Mouse (Mus musculus) kidney, postnatal 0 days (tissue): ENCODE measurements at regions not wholly inside any gene's neighbourhood (a gene's known extent, or its start where the extent isn't known, plus 50 kb on each side); places are given as distances from the start of the nearest gene placed in this dataset.

Experiments
- ATAC-seq: fragments of 200-750 bp; cut with Nextera tagmentation; replicated peaks from 2 replicates; pipeline ENCODE4 v1.8.0; 2017; ENCODE audit warnings: low read depth, moderate number of reproducible peaks, moderate TSS enrichment, moderate library complexity; ENCODE audit not compliant: low FRiP score
- DNase-seq: peaks from one replicate; pipeline ENCODE4 v3.0.0-alpha.2; 2016; ENCODE audit warnings: low spot score
- H3K27ac ChIP-seq: fragments of 300-500 bp; sonication (generic); 2 replicates; pipeline ENCODE4 v1.5.1; 2014; ENCODE audit warnings: mild to moderate bottlenecking
- H3K27me3 ChIP-seq: fragments of 300-500 bp; sonication (generic); 2 replicates; pipeline ENCODE4 v1.6.1; 2014; ENCODE audit warnings: low read length, mixed read lengths; ENCODE audit not compliant: insufficient read depth
- H3K36me3 ChIP-seq: fragments of 300-500 bp; sonication (generic); 2 replicates; pipeline ENCODE4 v1.6.1; 2014; ENCODE audit warnings: low read length, mixed read lengths; ENCODE audit not compliant: insufficient read depth
- H3K4me1 ChIP-seq: fragments of 300-500 bp; sonication (generic); replicated peaks from 2 replicates; pipeline ENCODE4 v1.6.1; 2014; ENCODE audit warnings: antibody characterized with exemption, low read length, mixed read lengths; ENCODE audit not compliant: insufficient read depth
- H3K4me2 ChIP-seq: fragments of 300-500 bp; sonication (generic); 2 replicates; pipeline ENCODE4 v1.6.1; 2014; ENCODE audit warnings: mild to moderate bottlenecking, low read length, moderate library complexity, mixed read lengths
- H3K4me3 ChIP-seq: fragments of 300-500 bp; sonication (generic); replicated peaks from 2 replicates; pipeline ENCODE4 v1.5.1; 2014; ENCODE audit warnings: low read depth, low read length
- H3K9ac ChIP-seq: fragments of 300-500 bp; sonication (generic); 2 replicates; pipeline ENCODE4 v1.6.1; 2014; ENCODE audit warnings: low read depth, low read length
- H3K9me3 ChIP-seq: fragments of 300-500 bp; sonication (generic); replicated peaks from 2 replicates; pipeline ENCODE4 v1.6.1; 2016; ENCODE audit warnings: low read length, inconsistent platforms, mixed read lengths
- CTCF ChIP-seq: IDR thresholded peaks from 2 replicates; pipeline ENCODE4 v1.5.1; 2016; ENCODE audit warnings: antibody characterized with exemption, low read depth, mild to moderate bottlenecking, moderate library complexity
- WGBS: fragments of 180-500 bp; shearing (Covaris S2); extraction: QIAGEN DNeasy Blood & Tissue Kit; methylation state at CpG from one replicate; pipeline ENCODE4 v1.1.7; 2014; 5-methylcytosine and 5-hydroxymethylcytosine counted together

DNA sequence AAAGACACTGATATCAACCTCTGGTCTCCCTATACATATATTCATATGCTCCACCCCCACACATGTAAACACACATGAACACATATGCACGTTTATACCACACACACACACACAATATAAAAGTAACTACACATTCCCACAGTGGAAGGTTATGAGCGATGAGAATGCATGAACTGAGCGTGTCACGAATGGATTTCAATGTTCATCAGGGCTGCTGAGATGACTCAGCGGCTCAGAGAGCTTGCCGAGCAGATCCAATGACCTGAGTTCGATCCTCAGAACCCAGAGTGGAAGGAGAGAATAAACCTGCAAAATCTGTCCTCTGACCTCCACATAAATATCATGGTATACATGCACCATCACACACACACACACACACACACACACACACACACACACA, 77.3 kb downstream of the Vegfa start:
- Histone ChIP-seq H3K4me3 (no peak overlapping the region), H3K9me3 (no peaks in the 10 kb centered on the region), H3K9ac (no peak overlapping the region), H3K27ac (no peak overlapping the region), H3K27me3 (no peaks in the 10 kb centered on the region), H3K4me2 (no peak overlapping the region), H3K36me3 (no peaks in the 10 kb centered on the region), H3K4me1 (peaks cover 6% of the 10 kb centered on the region)
- ATAC-seq: no peak
- no peak for DNase-seq
- 85% methylated on average over 7 of the region's 7 CpGs for WGBS
- TF ChIP-seq CTCF: no peak

DNA sequence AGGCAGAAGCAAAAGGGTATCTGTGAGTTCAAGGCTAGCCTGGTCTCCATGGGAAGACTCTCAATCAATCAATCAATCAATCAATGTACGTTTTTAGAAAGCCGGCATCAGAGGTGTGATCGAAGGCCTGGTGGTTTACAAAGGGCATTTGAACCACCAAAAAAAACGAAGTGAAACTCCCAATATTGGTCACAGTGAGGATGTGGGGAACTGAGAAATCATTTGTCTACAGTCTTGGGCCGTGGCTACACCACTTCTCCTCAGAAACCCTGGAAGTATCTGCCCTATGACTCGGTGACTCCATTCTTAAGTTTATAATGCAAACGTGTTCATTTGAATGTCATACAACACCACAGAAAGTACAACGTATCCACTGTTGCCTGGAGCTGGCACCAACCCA, 78.6 kb downstream of the Vegfa start:
- ATAC-seq (no peak), DNase-seq (no peak)
- Histone ChIP-seq H3K27ac (no peak overlapping the region), H3K36me3 (no peaks in the 10 kb centered on the region), H3K4me3 (no peak overlapping the region), H3K27me3 (no peaks in the 10 kb centered on the region), H3K9me3 (no peaks in the 10 kb centered on the region), H3K9ac (no peak overlapping the region), H3K4me2 (no peak overlapping the region), H3K4me1 (peaks cover 6% of the 10 kb centered on the region)
- TF ChIP-seq CTCF: no peak
- 82% methylated on average over 8 of the region's 8 CpGs for WGBS

DNA sequence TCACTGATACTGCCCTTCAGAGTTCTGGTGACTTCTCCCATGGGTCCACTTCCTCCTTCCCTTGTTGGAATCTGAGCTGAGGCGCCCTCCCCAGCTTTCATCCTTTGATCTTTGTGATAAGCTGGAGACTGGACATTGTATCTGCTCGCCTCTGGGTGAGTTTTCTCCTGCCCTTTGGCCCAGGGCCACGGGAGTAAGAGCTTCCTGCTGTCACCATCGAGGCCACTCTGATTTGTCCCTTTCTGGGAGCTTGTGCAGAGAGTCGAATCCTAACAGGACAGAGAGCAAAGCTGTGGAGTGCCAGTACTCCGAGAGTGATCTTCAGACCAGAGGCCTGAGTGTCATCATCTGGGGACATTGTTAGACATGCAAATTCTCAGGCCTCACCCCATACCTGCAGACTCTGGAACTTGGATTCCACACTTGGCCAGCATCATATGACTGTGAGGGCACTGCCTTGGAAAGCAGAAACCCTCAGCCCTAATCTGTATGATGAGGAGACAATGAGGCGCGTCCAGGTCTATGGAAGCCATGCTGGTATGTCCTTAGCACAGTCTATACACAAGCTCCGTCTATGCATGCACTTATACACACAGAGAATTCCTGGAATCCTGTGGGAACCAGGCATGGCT, 81.5 kb downstream of the Vegfa start:
- no peak overlapping the region for H3K4me3 ChIP-seq
- peaks cover 6% of the 10 kb centered on the region for H3K4me1 ChIP-seq
- 35% methylated on average over 9 of the region's 9 CpGs for WGBS
- H3K4me2 ChIP-seq: no peak overlapping the region
- H3K9ac ChIP-seq: no peak overlapping the region
- ATAC-seq (no peak; the same call in 1 of the 2 replicates), DNase-seq (no peak)
- no peaks in the 10 kb centered on the region for H3K9me3 ChIP-seq
- no peaks in the 10 kb centered on the region for H3K27me3 ChIP-seq
- no peaks in the 10 kb centered on the region for H3K36me3 ChIP-seq
- H3K27ac ChIP-seq: no peak overlapping the region
- TF ChIP-seq CTCF: no peak

- Histone ChIP-seq H3K4me1 (peaks cover 12% of the 10 kb centered on the region), H3K9ac (no peak overlapping the region), H3K4me2 (no peak overlapping the region), H3K36me3 (no peaks in the 10 kb centered on the region), H3K27ac (no peak overlapping the region), H3K27me3 (no peaks in the 10 kb centered on the region), H3K4me3 (no peak overlapping the region), H3K9me3 (no peaks in the 10 kb centered on the region)
- WGBS: 84% methylated on average over 6 of the region's 6 CpGs
- ATAC-seq (no peak), DNase-seq (no peak)
- no peak for TF ChIP-seq CTCF
These were observed 83.0 kb downstream of the Vegfa start for GRCm38 (mm10) chr17:45949141-45949540.

GRCm38 (mm10) chr17:45948314-45948935, 83.7 kb downstream of the Vegfa start:
- ATAC-seq (no peak), DNase-seq (no peak)
- 56% methylated on average over 5 of the region's 5 CpGs for WGBS
- H3K36me3 ChIP-seq: no peaks in the 10 kb centered on the region
- H3K4me3 ChIP-seq: no peak overlapping the region
- no peaks in the 10 kb centered on the region for H3K9me3 ChIP-seq
- peaks cover 12% of the 10 kb centered on the region for H3K4me1 ChIP-seq
- H3K27me3 ChIP-seq: no peaks in the 10 kb centered on the region
- no peak for TF ChIP-seq CTCF
- H3K27ac ChIP-seq: no peak overlapping the region
- H3K4me2 ChIP-seq: no peak overlapping the region
- no peak overlapping the region for H3K9ac ChIP-seq

DNA sequence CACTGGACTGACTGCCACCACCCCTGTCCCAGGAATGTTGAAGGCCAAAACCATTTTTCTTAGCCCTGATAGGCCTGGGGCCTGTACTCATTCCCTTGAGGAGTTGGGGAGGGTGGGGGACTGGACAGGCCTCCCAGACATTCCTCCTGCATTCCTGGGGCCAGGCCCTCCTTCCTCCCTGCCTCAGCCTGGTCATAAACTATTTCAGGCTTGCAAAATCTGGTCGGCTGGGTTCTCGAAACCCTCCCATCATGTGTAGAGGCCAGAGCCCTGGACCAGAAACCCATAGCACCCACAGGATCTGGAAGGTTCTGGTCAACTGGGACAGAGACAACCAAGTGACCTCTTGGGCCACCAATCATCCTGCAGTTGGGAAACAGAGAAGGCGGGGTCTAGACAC, 87.2 kb downstream of the Vegfa start:
- Histone ChIP-seq H3K27ac (no peak overlapping the region), H3K27me3 (no peaks in the 10 kb centered on the region), H3K36me3 (no peaks in the 10 kb centered on the region), H3K9ac (no peak overlapping the region), H3K4me2 (no peak overlapping the region), H3K4me3 (no peak overlapping the region), H3K9me3 (no peaks in the 10 kb centered on the region), H3K4me1 (0 out of 2 replicates have a peak, but pooled peaks cover 6% of the 10 kb centered on the region)
- peak; percentile 61; the same call in 1 of the 2 replicates for ATAC-seq
- peak; percentile 86 for DNase-seq
- TF ChIP-seq CTCF: no peak
- 41% methylated on average over 3 of the region's 3 CpGs for WGBS

GRCm38 (mm10) chr17:45943244-45943643, 88.9 kb downstream of the Vegfa start:
- DNase-seq (no peak), ATAC-seq (no peak)
- no peaks in the 10 kb centered on the region for H3K27me3 ChIP-seq
- H3K9me3 ChIP-seq: no peaks in the 10 kb centered on the region
- no peak for TF ChIP-seq CTCF
- H3K36me3 ChIP-seq: no peaks in the 10 kb centered on the region
- no peak overlapping the region for H3K9ac ChIP-seq
- H3K4me3 ChIP-seq: no peak overlapping the region
- 0 out of 2 replicates have a peak, but pooled peaks cover 6% of the 10 kb centered on the region for H3K4me1 ChIP-seq
- H3K27ac ChIP-seq: 0 out of 2 replicates have a peak overlapping the region, but pooled peaks have one; percentile 36
- WGBS: 34% methylated on average over 6 of the region's 6 CpGs
- no peak overlapping the region for H3K4me2 ChIP-seq
